Mouse (Mus musculus) left cerebral cortex, postnatal 4 days (tissue): ENCODE data around the gene Ccdc54. TPM values are rescaled to one million over a fixed set of nuclear protein-coding genes. Genes with fewer than 3 reads are reported as not detected.

Source experiments
- DNase-seq: peaks from one replicate; pipeline ENCODE4 v3.0.0-alpha.2; 2022
- intact Hi-C: fragments of 180-260 bp; cut with DNase I; formaldehyde crosslinking; loops from one replicate; pipeline ENCODE4 v1.15.1; 2025
- total RNA-seq, 2 experiments: library from RNA; stranded (reverse); gene quantifications; 2 replicates each; pipeline ENCODE4 v1.2.3; 2021

The Ccdc54 gene
- total RNA-seq, result not detected

DNA sequence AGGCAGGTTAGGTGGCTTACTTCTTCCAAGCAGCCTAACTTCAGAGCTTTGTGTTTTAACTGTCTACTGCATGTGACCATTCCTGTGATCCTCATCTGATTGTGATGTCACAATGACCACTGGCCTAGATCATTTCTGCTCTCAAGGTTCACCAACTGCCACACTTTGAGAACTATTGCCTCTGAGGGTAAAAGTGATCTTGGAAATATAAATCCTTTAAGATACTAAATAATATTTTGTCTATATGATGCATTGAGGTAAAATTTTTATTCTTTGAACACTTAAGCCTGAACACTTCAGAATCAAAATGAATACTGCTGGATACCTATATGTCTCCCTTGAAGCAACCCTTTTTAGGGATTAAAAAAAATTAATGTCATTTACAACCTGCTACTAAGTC lies at the start of gene Ccdc54:
Gene Ccdc54 (minus strand): TSS at position 101 of the 400 bp plus-strand sequence.
- intact Hi-C loops, result no loop called here
- DNase-seq, result no peak

DNA sequence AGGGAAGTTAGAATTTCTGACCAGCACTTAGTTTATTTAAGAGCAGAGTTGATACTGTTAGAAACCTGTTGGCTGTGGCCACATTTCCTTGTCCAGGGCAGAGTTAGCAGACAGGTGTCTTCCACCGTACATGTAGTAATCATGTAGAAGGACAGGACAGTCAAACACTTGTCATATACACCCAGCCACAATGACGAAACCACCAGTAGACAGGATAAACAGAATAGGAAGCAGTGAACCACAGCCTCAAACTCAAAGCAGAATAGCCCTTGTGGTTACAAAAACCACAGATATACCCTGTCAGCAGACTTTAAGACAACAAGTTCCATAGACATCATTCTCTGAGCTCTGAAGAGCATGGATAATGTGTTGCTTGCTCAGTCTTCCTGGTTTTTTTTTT lies 41.6 kb upstream of the Ccdc54 start:
- DNase-seq, result no peak
- intact Hi-C loops, result no loop called here

DNA sequence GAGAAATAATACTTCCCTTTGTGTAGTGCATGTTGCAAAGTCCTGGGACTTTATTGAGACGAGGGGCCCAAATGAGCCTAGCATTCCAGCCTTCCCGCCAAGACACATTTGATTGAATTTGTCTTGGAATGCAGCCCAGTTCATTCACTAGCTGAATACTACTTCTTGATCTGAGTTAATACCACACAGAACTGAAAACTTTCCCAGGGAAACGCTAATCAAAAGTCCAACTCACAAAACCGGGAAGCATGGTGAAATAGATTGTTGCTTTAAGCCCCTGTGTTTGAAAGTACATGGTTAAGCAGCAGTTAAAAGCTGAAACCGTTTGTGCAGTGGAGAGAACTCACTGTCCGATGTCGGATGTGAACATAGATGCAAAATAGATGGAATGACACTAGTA lies 24.6 kb upstream of the Ccdc54 start:
- intact Hi-C loops, result no loop called here
- DNase-seq, result no peak

DNA sequence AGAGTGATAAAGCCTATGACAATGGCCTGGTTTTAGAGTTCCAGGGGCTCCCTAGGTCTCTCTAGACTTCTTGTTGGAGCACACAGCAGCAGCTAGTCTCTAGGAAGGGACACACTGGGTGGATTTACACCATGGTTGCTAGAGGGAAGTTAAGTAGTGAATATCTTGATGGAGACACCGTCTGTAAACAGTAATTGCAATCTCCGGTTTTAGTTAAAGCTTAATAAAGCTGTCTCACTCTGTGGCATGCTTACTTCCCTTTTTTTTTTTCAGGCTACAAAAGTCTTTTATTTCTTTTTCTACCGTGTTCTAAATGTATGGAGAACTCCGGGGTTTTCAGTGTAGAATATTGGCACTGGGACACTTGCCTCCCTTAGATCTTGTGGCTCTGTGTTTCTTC lies 22.0 kb upstream of the Ccdc54 start:
- DNase-seq, result no peak
- intact Hi-C loops, result no loop called here

DNA sequence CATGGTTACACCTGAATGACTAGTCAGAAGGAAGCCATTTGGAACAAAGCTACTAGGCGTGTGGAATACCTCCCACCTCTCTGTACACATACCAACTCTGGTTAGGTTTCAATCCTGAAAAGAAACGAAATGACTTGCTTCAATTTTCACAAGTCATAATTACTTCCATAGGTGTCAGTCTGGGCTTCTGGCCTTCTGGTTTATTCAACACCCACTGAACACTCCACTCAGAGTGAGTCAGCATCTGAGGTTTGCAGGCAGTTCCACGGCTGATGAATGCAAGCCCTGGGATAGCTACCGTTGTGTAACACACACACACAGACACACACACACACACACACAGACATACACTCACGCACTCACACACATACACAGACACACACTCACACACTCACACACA lies 19.6 kb upstream of the Ccdc54 start:
- no peak for DNase-seq
- intact Hi-C loops, result no loop called here

DNA sequence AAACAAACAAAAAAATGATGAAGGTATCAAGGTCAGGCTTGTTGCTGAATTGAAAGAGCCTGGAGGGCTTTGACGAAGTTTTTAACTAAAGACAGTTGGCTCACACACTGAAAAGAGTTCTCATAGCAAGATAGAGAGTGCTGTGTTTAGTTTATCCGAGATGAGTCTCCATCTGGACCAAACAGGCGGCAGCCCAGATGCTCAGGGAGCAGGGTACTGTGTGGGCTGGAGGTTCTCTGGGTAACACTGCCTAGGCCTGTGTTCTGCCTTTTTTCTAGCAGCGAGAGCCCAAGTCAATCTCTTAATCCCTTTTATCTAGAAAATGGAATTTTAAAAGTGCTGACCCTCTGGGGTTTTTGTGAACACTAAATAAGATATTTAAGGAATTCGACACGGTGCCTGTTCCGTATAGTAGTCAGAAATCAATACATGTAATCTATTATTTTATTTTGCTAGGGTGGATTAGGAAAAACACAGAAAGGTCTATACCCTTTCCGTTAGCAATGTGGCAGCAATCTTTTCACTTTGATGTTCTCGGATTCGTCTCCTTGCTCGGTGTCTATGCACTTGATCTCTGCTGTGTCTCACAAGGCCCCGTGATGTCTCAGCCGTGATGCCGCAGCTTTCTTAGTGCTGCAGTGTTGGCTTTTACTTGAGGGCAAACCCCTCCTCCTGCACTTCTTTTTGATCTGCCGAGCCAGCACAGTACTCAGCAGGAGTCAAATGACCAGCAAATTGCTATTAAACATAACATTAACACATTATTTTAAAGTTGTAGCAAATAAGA lies 17.0 kb upstream of the Ccdc54 start:
- intact Hi-C loops, result no loop called here
- no peak for DNase-seq

DNA sequence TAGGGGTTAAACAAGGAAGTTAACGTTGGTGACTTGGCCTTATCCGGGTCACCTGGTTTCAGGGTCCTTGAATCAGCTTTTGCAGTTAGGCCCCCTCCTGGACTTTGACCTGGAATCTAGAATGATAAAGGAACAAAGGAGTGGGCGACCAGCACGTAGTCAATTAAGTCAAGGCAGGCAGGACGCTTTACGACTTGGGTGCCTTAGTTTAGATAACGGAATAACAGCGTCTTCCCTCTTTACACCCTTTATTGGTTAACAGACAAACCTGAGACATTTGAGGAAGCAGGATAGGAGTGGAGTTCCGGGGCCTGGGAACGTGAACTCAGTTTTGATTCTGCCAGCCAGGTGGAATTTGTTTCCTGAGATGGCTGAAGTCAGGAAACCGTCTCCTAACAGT lies 13.9 kb upstream of the Ccdc54 start:
- no peak for DNase-seq
- intact Hi-C loops, result no loop called here

DNA sequence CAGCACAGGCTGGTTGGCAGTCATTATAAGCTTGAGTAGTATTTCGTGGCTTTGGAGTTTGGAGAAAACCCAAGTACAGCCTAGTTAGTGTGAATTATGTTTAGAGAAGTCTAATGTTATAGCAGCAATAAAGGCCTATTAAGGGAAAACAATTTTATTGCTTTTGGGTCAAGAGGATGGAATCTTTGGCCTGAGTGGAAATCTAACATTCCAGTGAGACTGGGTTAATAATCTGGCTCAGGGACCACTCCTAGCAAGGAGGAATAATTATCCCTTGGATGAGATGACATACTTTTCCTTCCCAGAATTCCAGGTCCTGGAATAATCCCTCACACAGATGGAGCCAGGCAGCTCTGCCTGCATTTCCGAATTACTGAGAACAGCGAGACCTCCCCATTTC lies 11.0 kb upstream of the Ccdc54 start:
- no peak for DNase-seq
- intact Hi-C loops, result no loop called here

DNA sequence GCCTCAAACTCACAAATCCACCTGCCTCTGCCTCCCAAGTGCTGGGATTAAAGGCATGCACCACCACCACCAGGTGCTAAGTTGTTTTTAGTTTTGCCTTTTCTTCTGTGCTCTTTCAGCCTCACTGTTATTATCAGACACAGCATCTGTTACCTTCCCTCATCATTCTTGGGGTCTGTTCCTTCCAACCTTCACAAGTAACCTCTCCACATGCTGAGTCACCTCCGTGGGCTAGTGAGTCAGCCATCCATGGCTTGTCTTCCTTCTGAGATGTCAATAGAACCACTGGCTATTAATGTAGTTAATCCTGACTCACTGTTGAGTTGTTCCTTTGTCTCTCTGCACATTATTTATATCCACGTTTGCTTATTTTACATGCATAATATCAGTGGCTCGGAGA lies 9.7 kb upstream of the Ccdc54 start:
- intact Hi-C loops, result no loop called here
- DNase-seq, result no peak

DNA sequence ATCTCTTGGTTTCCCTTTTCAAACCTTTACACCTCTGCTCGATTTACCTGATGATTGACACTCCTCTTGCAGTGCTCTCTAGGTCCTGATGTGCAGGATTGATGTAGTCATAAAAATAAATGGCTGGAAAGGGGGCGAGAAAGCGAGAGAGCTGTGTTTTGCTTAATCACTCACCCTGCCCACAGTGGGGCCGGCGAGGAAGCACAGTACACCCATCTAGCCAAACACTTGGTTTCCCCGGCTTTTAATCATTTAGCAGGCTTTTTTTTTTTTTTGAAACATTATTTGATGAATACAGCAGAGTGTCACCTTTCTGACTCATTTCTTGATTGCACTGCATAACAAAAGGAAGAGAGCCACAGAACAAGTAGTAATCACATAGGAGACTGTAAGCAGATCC lies 5.7 kb upstream of the Ccdc54 start:
- intact Hi-C loops, result no loop called here
- DNase-seq, result no peak

DNA sequence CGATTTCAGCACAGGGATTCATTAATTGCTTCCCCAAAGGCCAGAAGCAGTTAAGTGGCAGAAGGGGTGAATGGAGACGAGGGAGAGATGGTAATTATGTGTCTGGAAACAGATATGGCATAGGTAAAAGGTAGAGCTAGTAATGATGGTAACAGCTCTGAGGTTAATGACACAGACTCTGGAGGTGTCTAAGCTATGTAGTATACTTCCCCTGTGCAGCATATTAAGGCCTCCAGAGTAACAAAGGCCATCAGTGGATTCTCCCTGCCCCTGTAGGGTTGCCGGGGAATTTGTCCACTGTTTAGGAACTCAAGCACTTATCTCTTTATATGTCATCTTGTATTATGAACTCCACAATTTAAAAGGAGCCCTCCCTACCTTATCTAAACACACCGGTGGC lies 5.2 kb upstream of the Ccdc54 start:
- no peak for DNase-seq
- intact Hi-C loops, result no loop called here

DNA sequence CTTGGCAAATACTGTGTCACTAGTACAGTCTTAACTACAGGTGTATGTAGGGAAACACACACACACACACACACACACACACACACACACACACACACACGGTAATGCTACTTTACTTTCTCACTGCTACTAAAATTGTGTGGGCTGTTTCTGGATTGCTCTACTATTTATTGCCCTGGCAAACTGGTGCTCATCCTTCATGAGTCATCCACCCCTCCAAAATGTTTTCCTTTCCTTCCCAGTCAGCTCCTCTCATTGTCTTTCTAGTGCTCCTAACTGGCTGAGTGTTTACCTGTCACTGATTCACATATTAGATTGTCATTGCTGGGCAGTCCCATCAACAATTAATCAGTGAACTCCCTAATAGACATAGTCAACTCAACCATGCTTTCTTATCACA lies 3.9 kb upstream of the Ccdc54 start:
- no peak for DNase-seq
- intact Hi-C loops, result no loop called here

DNA sequence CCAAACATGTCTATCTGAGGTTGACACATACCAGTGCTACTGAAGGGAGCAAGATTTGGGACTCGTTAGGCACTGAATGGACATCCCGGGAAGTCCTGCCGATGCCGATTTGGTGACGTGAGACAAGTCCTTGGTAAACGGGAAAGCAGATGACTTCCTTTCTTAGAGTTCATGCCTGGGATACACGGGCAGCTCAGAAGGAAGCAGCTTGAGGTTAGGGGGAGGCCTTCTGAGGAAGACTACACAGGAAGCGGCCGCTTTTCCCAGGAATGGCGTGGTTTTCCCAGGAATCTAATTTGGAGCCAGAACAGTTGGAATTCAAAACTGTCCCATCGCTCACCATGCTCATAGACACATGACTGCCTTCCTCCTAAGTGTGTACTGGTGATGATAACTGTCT lies 2.4 kb upstream of the Ccdc54 start:
- intact Hi-C loops, result no loop called here
- DNase-seq, result no peak

DNA sequence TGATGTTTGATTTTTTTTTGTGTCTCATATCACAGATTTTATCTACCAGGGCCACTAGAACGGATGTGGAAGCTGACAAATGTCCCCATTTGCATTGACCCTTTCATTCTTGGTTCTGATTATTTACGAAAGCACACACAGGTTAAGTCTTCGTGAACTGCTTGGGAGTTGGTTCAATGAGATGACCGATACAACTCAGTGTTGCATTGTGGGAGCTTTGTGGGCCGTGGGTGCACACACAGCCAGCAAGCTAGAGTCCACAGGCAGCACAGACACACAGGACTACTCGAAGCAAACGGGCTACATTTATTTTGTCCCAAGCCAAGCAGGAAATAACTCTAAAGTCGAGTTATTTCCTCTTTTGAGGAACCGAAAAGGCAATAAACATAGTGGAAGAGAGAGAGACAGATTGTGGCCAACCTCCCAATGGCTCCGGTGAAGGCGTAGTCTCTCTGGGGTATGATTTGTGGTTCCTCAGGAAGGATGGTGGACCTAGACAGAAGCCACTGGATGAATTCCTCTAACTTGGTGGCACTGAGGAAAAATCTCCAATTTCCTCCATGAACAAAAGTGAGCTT lies 1.3 kb downstream of the Ccdc54 start:
- intact Hi-C loops, result no loop called here
- no peak for DNase-seq

DNA sequence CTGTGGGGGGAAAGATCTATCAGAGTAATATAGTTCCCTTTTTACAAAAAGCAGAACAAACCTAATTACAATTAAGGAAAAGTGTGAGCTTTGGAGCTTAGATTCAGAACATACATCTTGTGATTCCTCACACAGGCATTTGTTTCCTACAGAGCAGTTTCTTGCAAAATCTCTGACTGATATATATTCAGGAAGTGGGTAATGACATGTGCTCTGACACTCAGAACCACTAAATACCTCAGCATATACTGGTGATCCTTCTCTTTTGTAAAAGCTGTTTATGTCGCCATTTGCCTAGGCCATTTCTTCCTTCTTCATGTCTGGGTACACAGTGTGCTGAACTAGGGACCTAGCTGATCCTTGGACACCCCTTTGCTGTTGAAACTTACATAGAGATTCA lies 2.8 kb downstream of the Ccdc54 start:
- DNase-seq, result no peak
- intact Hi-C loops, result no loop called here

DNA sequence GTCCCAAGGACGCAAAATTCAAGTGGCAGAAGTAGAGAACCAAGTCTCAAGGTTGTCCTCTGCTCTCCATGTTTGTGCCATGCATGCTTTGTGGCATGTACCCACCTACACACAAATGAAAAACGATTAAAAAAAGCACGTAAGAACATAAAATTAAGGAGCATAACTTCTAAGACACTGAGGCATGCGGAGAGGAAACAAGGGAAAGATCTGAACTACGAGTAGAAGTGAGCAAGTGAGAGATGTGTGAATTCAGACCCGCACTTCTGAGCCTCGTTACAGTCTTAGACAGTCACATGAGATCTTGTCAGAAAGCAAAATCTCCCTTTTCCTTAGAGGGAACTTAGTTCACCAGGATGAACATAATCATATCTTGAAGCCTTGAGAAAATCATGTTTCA lies 3.8 kb downstream of the Ccdc54 start:
- no peak for DNase-seq
- intact Hi-C loops, result no loop called here

DNA sequence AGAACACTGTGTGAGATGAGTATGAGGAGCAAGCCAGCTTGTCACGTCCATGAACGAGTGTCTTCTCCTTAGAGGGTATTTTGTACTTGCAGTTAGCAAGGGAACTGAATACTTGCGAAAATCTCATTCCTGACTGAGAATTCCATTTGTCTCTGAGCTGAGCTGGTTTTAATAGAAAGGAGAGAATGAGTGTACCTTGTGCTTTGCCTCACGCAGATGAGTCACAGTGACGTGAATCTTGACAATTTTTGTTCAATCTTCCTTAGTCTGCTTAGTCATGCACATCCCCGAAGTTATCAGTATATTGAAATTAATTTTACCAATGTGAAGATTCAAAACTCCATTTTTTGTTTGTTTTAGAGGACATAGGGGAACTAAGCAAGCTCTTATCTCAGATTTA lies 12.6 kb downstream of the Ccdc54 start:
- intact Hi-C loops, result no loop called here
- no peak for DNase-seq

DNA sequence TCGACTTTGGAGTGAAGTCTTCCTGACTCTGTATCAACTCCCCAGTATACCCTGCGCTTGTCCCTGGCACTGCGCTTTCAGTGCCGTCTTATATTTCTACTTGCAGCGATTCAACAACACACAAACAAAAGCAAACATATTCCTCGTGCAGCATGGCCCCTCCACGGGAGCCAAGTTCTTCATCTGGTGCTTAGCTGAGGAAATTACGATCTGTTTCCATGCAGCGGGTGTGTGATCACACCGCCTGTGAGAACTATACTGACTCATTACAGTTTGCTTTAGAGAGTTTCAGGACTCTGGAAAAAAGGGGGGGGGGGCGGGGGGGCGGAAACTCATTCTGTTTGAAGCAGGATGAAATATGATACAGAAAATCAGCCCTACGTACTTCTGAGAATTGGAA lies 18.4 kb downstream of the Ccdc54 start:
- DNase-seq, result no peak
- intact Hi-C loops, result no loop called here

DNA sequence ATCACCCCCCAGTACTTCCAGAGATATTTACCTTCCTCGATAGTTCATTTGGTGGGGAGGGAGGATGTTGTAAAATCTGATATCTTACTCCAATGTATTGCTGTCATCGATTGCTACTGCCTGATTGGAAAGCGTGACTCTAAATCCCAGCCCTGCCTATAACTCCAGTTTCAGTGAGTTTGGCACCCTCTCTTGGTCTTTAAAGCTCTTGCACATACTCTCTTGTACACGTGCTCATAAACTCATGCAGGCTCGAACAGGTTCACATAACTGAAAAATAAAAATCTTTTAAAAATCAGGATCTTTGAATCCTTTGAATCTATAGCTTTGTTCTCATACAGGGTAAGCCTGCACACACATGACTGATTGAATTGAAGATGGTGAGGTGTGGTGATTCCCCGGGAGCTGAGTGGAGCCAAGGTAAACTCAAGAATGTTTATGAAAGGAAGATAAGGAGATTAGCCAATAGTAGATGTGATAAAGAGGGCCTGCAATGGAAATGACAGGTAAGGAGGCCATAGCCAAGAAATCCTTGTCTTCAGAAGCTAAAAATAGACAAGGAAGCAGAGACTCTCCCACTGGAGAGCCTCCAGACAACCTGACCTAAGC lies 31.7 kb downstream of the Ccdc54 start:
- DNase-seq, result no peak
- intact Hi-C loops, result no loop called here

DNA sequence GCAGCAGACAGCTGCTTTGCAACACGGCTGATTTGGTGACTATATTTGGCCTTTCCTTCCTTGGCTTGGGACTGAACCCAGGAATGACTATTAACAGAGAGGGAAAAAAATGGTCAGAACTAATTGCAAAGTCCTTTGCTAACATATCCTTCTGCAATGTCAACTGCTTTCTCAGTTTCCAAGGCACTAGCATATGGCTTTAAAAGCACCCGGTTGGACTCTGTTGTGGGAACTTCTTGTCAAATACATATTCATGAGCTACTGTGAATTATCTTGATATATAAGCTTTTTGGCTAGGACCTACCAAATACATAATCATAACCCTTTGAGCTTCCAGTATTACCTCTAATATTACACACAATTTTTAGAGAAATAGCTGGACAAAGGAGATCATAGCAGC lies 37.1 kb downstream of the Ccdc54 start:
- no peak for DNase-seq
- intact Hi-C loops, result no loop called here

DNA sequence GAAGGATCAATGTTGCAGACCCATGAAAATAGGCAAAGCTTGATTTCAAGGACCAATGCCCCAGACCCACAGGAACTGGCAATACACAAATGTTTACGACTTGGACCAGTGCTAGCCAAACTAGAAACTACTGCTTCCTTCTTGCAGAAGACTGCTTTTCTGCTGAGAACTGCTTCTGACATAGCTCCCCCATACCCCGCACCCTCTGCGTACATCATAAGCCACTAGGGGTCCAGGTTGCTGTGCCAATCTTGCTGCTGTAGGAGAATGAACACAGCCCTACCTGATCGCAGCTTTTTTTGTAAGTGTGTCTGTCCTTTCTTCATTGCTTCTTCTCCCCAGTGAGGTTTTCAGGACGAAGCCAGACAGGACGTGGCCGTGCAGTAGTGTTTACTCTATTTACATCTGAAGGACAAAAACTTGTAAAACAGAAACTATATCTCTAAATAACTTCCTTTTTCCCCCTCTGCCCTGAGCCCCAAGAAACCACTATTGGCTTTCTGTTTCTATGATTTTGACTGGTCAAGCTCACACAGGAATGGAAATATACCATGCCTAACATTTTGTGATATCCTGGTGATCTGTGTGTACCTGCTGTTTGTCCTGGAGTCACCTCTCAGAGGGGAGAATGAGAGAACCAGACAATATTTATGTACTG lies 39.0 kb downstream of the Ccdc54 start:
- no peak for DNase-seq
- intact Hi-C loops, result no loop called here

DNA sequence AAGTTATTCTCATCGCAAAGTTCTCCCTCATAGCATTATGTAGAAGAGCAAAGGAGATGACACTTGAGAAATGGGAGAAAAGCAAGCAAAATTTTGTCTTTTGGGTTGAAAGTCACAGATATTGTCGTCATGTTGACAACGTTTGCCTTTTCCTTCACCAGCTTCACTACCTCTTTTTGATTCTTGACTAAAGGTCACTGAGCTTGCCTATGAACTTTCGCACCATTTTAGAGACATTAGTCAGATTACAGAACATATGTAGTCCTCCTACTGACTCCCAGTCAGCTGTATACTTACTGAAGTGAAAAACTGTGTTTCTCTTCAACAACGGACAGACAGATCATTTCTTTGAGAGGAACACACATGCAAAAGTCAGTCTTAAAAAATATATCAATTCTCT lies 40.0 kb downstream of the Ccdc54 start:
- no peak for DNase-seq
- intact Hi-C loops, result no loop called here
